Comparison of ENCODE assay signal across 8 mouse cellular contexts in genomic region chr5:33656739-33657138, GRCm38 (mm10). TPM values are rescaled to one million over a fixed set of nuclear protein-coding genes. Genes with fewer than 3 reads are reported as not detected.
DNase-seq lines count a peak whose midpoint lies in the region; ATAC-seq lines count a peak whose summit lies in the region.

No protein-coding gene starts in this region.

- no peaks in the 10 kb centered on the region for H3K9me3 ChIP-seq in kidney, embryonic 16.5 days (ENCODE audit: low read length)
- no peaks in the 10 kb centered on the region for H3K9me3 ChIP-seq in hindbrain, embryonic 14.5 days (ENCODE audit: control insufficient read depth, low read length)
- H3K9me3 ChIP-seq in midbrain, embryonic 14.5 days (ENCODE audit: control insufficient read depth, low read length) = no peaks in the 10 kb centered on the region

- H3K36me3 ChIP-seq in kidney, embryonic 16.5 days (ENCODE audit: insufficient read depth, low read length) = peaks cover 24% of the 10 kb centered on the region; the same call in 1 of the 2 replicates
- H3K36me3 ChIP-seq in hindbrain, embryonic 14.5 days (replicated peaks; ENCODE audit: control insufficient read depth, insufficient read depth) = peaks cover 21% of the 10 kb centered on the region
- H3K36me3 ChIP-seq in midbrain, embryonic 14.5 days (ENCODE audit: control insufficient read depth, insufficient read depth, low read length) = peaks cover 25% of the 10 kb centered on the region

- H3K27ac ChIP-seq in kidney, embryonic 16.5 days (ENCODE audit: low read length) = peak overlapping the region; percentile 89
- H3K27ac ChIP-seq in brown adipose tissue, adult 24 weeks (replicated peaks; ENCODE audit: low read depth, low read length) = no peak overlapping the region
- H3K27ac ChIP-seq in hindbrain, embryonic 14.5 days = no peak overlapping the region; the same call in 1 of the 2 replicates
- no peak overlapping the region for H3K27ac ChIP-seq in midbrain, embryonic 14.5 days (replicated peaks; ENCODE audit: low read depth, low read length)

- no peak for DNase-seq in kidney, adult 11 months
- DNase-seq in hindbrain, embryonic 14.5 days (ENCODE audit: low spot score) = no peak
- no peak for DNase-seq in midbrain, embryonic 14.5 days
- no peak for DNase-seq in T-cell, adult 2 months (ENCODE audit: low spot score)
- DNase-seq in ovary, postnatal 36 days (ENCODE audit: low spot score) = no peak
- no peak for DNase-seq in cerebellum, postnatal 14 days

- 15% methylated on average over 1 of the region's 1 CpGs for WGBS in kidney, embryonic 16.5 days
- 29% methylated on average over 1 of the region's 1 CpGs for WGBS in hindbrain, embryonic 14.5 days
- 50% methylated on average over 1 of the region's 1 CpGs for WGBS in midbrain, embryonic 14.5 days

- H3K27me3 ChIP-seq in kidney, embryonic 16.5 days (ENCODE audit: insufficient read depth, low read length) = no peaks in the 10 kb centered on the region
- no peaks in the 10 kb centered on the region for H3K27me3 ChIP-seq in hindbrain, embryonic 14.5 days (ENCODE audit: control insufficient read depth, insufficient read depth, low read length)
- no peaks in the 10 kb centered on the region for H3K27me3 ChIP-seq in midbrain, embryonic 14.5 days (ENCODE audit: control insufficient read depth, insufficient read depth, low read length)

- H3K4me1 ChIP-seq in kidney, embryonic 16.5 days (ENCODE audit: insufficient read depth, low read length) = peaks cover 29% of the 10 kb centered on the region
- H3K4me1 ChIP-seq in brown adipose tissue, adult 24 weeks (ENCODE audit: control insufficient read depth, insufficient read depth, insufficient read length, low read length) = peaks cover 5% of the 10 kb centered on the region
- peaks cover 19% of the 10 kb centered on the region for H3K4me1 ChIP-seq in hindbrain, embryonic 14.5 days (replicated peaks; ENCODE audit: control insufficient read depth, insufficient read depth, low read length)
- H3K4me1 ChIP-seq in midbrain, embryonic 14.5 days (ENCODE audit: control insufficient read depth, insufficient read depth, low read length) = peaks cover 19% of the 10 kb centered on the region

- peak overlapping the region; percentile 66 for H3K4me3 ChIP-seq in kidney, embryonic 16.5 days (ENCODE audit: low read length)
- peak overlapping the region; percentile 96 for H3K4me3 ChIP-seq in brown adipose tissue, adult 24 weeks (ENCODE audit: insufficient read depth, low read depth, low read length)
- peak overlapping the region; percentile 53 for H3K4me3 ChIP-seq in hindbrain, embryonic 14.5 days (replicated peaks; ENCODE audit: low read length)
- peak overlapping the region; percentile 71 for H3K4me3 ChIP-seq in midbrain, embryonic 14.5 days (replicated peaks; ENCODE audit: low read depth, low read length)

- no peak for ATAC-seq in kidney, embryonic 16.5 days (ENCODE audit: low FRiP score, low TSS enrichment)
- no peak for ATAC-seq in hindbrain, embryonic 14.5 days (ENCODE audit: low FRiP score)
- ATAC-seq in midbrain, embryonic 14.5 days (ENCODE audit: low FRiP score, low TSS enrichment) = no peak

- H3K9ac ChIP-seq in kidney, embryonic 16.5 days (replicated peaks; ENCODE audit: low read length) = peak overlapping the region; percentile 77
- H3K9ac ChIP-seq in hindbrain, embryonic 14.5 days = peak overlapping the region; percentile 67
- peak overlapping the region; percentile 63 for H3K9ac ChIP-seq in midbrain, embryonic 14.5 days (replicated peaks; ENCODE audit: low read length)

- peak overlapping the region; percentile 93 for H3K4me2 ChIP-seq in kidney, embryonic 16.5 days (replicated peaks; ENCODE audit: low read depth, low read length)
- H3K4me2 ChIP-seq in hindbrain, embryonic 14.5 days (replicated peaks) = peak overlapping the region; percentile 71
- peak overlapping the region; percentile 94 for H3K4me2 ChIP-seq in midbrain, embryonic 14.5 days (ENCODE audit: low read length)

RNA-seq across cellular contexts. Expression of gene Tacc3, which starts 1.2 kb away (rescaled TPM):
- 186 and 192 TPM in 2 replicates for polyA plus RNA-seq in kidney, embryonic 16.5 days (2015; fragmentation: Nextera tagmentation; extraction: Ambion mirVana)
- polyA plus RNA-seq in brown adipose tissue, adult 24 weeks (2012; ENCODE audit: insufficient read depth, insufficient read length, missing spikeins) = 3.3 and 3.5 TPM in 2 replicates
- 32.3 and 41.0 TPM in 2 replicates for polyA plus RNA-seq in hindbrain, embryonic 14.5 days (2014; fragmentation: Nextera tagmentation; extraction: Ambion mirVana)
- polyA plus RNA-seq in midbrain, embryonic 14.5 days (2014; fragmentation: Nextera tagmentation; extraction: Ambion mirVana) = 25.5 and 45.9 TPM in 2 replicates

RNA-seq across cellular contexts. Expression of gene Tmem129, which starts 1.5 kb away (rescaled TPM):
- polyA plus RNA-seq in kidney, embryonic 16.5 days (2015; fragmentation: Nextera tagmentation; extraction: Ambion mirVana) = 48.5 and 50.8 TPM in 2 replicates
- polyA plus RNA-seq in brown adipose tissue, adult 24 weeks (2012; ENCODE audit: insufficient read depth, insufficient read length, missing spikeins) = 16.3 and 19.4 TPM in 2 replicates
- 27.5 and 28.8 TPM in 2 replicates for polyA plus RNA-seq in hindbrain, embryonic 14.5 days (2014; fragmentation: Nextera tagmentation; extraction: Ambion mirVana)
- 29.4 and 31.1 TPM in 2 replicates for polyA plus RNA-seq in midbrain, embryonic 14.5 days (2014; fragmentation: Nextera tagmentation; extraction: Ambion mirVana)

RNA-seq across cellular contexts. Expression of gene Slbp, which starts 4.4 kb away (rescaled TPM):
- polyA plus RNA-seq in kidney, embryonic 16.5 days (2015; fragmentation: Nextera tagmentation; extraction: Ambion mirVana) = 227 and 228 TPM in 2 replicates
- 30.5 and 58.5 TPM in 2 replicates for polyA plus RNA-seq in brown adipose tissue, adult 24 weeks (2012; ENCODE audit: insufficient read depth, insufficient read length, missing spikeins)
- polyA plus RNA-seq in hindbrain, embryonic 14.5 days (2014; fragmentation: Nextera tagmentation; extraction: Ambion mirVana) = 115 and 125 TPM in 2 replicates
- polyA plus RNA-seq in midbrain, embryonic 14.5 days (2014; fragmentation: Nextera tagmentation; extraction: Ambion mirVana) = 112 and 134 TPM in 2 replicates

RNA-seq across cellular contexts. Expression of gene Gm9903, which starts 27.0 kb away (rescaled TPM):
- polyA plus RNA-seq in kidney, embryonic 16.5 days (2015; fragmentation: Nextera tagmentation; extraction: Ambion mirVana) = 0.29 and 0.58 TPM in 2 replicates
- polyA plus RNA-seq in brown adipose tissue, adult 24 weeks (2012; ENCODE audit: insufficient read depth, insufficient read length, missing spikeins) = not detected in 2 replicates
- 0.64 and 0.77 TPM in 2 replicates for polyA plus RNA-seq in hindbrain, embryonic 14.5 days (2014; fragmentation: Nextera tagmentation; extraction: Ambion mirVana)
- polyA plus RNA-seq in midbrain, embryonic 14.5 days (2014; fragmentation: Nextera tagmentation; extraction: Ambion mirVana) = 0.65 and 0.83 TPM in 2 replicates

RNA-seq across cellular contexts. Expression of gene Fam53a, which starts 27.3 kb away (rescaled TPM):
- 62.6 and 65.7 TPM in 2 replicates for polyA plus RNA-seq in kidney, embryonic 16.5 days (2015; fragmentation: Nextera tagmentation; extraction: Ambion mirVana)
- polyA plus RNA-seq in brown adipose tissue, adult 24 weeks (2012; ENCODE audit: insufficient read depth, insufficient read length, missing spikeins) = 13.6 and 14.7 TPM in 2 replicates
- 26.8 and 30.2 TPM in 2 replicates for polyA plus RNA-seq in hindbrain, embryonic 14.5 days (2014; fragmentation: Nextera tagmentation; extraction: Ambion mirVana)
- 31.4 and 35.4 TPM in 2 replicates for polyA plus RNA-seq in midbrain, embryonic 14.5 days (2014; fragmentation: Nextera tagmentation; extraction: Ambion mirVana)
